Mouse (Mus musculus) gastrocnemius, adult 8-10 months (tissue): Measurements from ENCODE around the gene Vmn1r1. TPM values are rescaled to one million over a fixed set of nuclear protein-coding genes. Genes with fewer than 3 reads are reported as not detected.
A peak's percentile ranks its signal among the peaks of the same experiment; 100 is the strongest.
"Not testable (repeated sequence)": the region's sequence is repeated elsewhere in the genome, so short reads cannot be mapped to it uniquely, and the experiment has no call there.

Source experiments
- DNase-seq, 2 experiments: peaks; one replicate each; pipeline ENCODE4 v3.0.0; 2022; ENCODE audit warnings: low spot score in 2 of 2
- total RNA-seq, 4 experiments: library from RNA; stranded (reverse); gene quantifications; 2 replicates each; pipeline ENCODE4 v1.2.4; 2022

Vmn1r1 gene
- not detected for total RNA-seq

- no peak for DNase-seq
Observed at GRCm38 (mm10) chr1:182164386-182164785, at the start of gene Vmn1r1. Gene Vmn1r1 (minus strand): TSS chr1:182164486.

- DNase-seq = no peak
Observed at GRCm38 (mm10) chr1:182210322-182210721, 46.0 kb upstream of the Vmn1r1 start.

DNA sequence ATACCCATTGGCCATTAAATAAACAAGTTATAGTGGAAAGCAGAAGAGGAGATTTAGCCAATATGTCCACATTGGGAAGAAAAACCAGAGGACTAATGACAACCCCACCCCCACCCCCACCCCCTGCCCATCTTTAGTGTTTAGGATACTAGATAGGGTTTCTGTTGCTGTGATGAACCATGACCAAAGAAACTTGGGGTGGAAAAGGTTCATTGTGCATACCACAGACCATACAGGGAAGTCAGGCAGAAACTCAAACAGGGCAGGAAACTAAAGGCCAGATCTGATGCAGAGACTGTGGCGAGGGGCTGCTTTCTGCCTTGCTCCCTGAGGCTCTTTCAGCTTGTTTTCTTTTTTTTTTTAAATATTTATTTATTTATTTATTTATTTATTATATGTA is 28.3 kb upstream of the Vmn1r1 start:
- no peak for DNase-seq

DNA sequence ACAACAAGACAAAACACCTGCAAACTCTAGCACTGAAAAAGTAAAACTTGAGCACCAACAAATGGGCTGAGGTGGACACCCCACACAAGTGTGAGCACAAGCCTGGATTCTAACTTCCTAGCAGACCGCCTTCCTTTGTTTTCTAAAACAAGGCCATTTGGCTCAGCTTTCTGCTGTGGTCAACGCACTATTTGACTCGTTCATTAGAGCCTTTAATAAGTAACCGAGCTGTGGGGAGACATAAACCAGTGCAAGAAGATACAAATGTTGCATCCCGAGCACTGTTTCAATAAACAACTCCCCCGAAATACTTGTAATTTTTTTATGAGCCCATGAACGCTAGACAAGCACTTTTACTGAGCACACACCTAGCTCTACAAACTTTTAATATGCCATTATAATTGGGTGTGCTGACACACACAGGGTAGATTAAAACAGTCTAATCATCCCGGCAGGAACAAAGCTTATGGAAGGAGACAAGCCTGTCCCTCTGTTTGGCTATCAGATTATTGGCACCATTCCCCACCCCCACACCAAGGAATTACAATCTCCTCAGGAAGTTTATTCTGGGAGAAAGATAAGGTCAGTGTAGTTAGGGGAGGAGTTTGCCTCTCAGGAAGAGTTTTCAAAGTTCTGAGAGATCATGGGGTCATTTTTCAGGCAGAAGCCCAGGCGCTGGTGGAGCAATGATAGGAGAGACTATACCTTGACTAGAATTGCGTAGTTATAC is 27.7 kb upstream of the Vmn1r1 start:
- DNase-seq = no peak

DNA sequence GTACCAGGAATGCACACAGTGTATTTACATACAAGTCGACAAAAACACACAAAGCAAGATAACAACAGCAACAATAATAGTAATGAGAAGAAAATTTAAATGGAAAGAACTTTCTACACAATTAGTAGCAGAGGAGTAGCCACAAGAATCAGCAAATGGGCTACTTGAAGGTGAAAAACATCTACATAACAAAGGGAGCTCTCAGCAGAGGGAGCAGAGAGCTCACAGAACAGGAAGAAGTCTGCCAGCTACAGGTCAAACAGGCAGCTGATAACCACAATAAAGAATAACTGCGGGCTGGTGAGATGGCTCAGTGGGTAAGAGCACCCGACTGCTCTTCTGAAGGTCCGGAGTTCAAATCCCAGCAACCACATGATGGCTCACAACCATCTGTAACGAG is 26.9 kb upstream of the Vmn1r1 start:
- no peak for DNase-seq

DNA sequence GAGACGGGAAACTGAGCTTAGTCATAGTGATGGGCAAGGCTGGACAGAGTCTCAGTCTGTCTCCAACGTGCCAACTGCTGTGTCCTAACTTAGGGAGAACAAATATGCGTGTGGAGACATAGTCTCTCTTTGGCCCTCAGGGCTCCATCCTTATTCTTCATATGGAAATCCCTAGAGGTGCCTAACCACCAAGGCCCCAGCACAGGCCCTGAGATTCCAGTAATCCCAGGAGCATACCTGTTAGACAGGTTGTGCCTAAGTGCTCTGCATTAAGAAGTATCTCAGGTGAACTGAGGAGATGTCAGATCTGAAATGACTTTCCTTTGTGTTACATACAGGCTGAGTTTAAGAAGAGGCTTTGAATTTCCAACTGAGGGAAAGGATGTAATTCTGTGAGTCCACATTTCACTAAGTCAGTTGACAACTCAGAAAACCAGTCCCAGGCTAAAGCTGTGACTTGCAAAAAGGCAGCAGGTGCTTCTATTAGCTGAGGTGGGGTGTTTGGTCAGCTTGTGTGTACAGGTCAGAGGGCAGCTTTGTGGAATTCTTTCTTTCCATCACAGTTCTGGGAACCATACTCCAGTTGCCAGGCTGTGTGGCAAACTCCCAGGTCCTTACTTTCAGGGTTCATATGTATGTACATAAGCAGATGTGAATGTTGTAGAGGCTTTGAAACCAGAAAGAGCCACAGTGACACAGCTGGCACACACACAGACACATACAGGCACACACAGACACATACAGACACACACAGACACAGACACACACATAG is 25.6 kb upstream of the Vmn1r1 start:
- no peak for DNase-seq

GRCm38 (mm10) chr1:182182449-182182848 is 18.2 kb upstream of the Vmn1r1 start:
- not testable (repeated sequence) for DNase-seq

DNA sequence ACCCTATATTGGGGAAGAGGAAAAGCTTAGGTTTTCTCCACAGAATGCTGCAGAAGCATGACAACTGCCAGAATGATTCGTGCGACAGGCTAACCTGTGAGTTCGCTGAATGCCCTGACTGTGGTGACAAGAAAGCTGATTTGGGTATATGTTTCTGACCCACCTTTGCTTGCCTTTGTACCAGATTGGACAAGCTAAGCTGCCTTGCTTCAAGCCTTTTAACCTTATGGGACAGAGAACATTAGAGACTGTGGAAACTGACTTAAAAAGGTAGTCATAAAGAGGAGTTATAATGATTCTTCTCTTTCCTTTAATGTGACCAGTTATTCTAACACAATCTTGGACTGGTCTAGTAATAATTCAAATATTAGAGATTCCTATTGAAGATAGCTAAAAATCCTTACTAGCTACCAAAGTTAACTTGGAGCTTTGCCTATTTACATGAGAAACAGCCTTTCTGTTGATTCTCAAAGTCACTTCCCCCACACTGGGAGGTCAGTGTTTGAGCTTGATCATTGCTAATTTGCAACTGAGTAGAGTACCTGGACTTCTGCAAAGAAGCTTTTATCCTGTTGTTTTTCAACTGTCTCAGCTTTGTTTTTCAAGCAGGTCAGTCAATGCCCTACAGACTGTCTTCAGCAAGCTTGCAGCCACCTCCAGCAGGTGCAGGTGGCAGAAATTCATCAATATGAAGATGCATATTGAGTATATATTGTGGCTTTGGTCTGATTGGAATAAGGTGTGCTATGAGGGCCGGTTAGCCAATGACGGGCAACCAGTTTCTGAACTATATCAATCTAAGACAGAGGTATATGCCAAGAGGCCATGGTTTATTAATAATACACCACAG is 17.4 kb upstream of the Vmn1r1 start:
- DNase-seq = no peak

- not testable (repeated sequence) for DNase-seq
Observed at GRCm38 (mm10) chr1:182176985-182177384, 12.7 kb upstream of the Vmn1r1 start.

GRCm38 (mm10) chr1:182170206-182170605 is 5.9 kb upstream of the Vmn1r1 start:
- not testable (repeated sequence) for DNase-seq

GRCm38 (mm10) chr1:182162951-182163350 is 1.3 kb downstream of the Vmn1r1 start:
- DNase-seq = no peak

DNA sequence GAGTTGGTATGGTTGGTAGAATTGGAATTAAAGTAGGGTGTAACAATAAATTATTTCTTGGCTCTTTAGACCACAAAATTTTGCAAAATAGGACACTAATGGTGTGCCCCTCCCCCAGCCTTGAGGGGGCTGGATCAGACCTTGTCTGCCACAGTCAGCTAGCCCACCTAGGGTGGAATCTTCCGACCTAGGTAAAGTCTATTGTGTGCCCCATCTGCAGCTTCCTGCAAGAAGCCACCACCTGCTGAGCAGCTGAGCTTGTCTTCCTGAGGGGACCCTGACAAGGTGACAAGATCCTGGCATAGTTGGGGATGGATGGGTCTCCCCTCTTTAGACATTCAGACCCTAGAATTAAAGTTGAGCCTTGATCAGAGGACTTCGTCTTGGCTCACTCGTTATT is 4.7 kb downstream of the Vmn1r1 start:
- no peak for DNase-seq

GRCm38 (mm10) chr1:182157734-182158133 is 6.6 kb downstream of the Vmn1r1 start:
- DNase-seq = no peak

- DNase-seq = no peak
Observed at GRCm38 (mm10) chr1:182149966-182150365, 14.3 kb downstream of the Vmn1r1 start.

GRCm38 (mm10) chr1:182148864-182149514 is 15.3 kb downstream of the Vmn1r1 start:
- DNase-seq = no peak

DNA sequence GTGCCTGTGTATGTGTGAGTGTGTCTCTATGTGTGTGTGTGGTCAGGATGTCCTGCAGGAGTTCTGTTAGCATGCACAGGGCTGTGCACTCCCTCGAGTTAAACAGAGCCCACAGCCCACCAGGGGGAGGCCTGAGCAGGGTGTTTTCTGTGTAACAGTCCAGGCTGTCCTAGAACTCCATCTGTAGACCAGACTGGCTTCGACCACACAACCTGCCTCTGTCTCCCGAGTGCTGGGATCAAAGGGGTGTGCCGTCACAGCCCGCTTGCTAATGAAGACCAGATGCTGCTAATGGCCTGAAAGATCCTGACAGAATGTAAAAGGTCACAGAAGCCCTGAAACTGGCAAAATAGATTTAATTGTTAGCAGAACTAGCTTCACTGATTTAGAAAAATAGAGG is 18.7 kb downstream of the Vmn1r1 start:
- DNase-seq = no peak

- DNase-seq = no peak
Observed at GRCm38 (mm10) chr1:182143288-182143687, 21.0 kb downstream of the Vmn1r1 start.

DNA sequence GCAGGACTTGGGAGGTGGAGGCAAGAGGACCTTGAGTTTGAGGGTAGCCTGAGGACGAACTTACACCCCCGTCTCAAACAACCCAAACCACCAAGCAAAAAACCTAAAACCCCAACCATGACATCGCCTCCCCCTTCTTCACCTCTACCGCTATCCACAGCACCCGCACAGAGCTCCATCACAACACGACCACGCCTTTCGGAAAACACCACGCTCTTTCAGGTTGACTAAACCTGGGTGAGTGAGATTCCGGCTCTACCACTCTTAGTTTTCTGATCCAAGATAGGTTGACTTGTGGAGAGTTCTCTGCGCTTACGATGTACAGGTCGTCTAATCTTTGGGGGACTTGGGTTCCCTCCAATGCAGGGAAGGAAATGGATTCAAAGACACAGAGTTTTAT is 21.6 kb downstream of the Vmn1r1 start:
- DNase-seq = no peak

DNA sequence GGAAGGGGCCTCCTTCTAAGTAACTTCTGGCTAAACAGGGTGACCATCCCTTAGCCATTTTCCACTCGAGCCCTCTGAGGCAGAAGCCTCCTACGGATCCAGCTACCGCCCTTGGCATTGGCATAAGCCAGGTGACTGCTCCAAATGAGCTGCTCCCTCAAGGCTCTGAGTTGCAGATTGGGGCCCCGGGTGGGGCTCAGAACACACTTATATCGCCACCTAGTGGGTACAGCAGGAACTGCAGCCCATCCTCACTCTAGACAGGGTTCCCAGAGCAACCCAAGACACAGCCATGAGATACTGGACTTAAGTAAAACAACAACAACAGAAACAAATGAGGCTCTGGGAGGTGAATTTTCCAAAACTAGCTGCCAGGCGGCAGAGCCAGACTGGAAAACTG is 23.9 kb downstream of the Vmn1r1 start:
- DNase-seq = peak; percentile 57 to 59

DNA sequence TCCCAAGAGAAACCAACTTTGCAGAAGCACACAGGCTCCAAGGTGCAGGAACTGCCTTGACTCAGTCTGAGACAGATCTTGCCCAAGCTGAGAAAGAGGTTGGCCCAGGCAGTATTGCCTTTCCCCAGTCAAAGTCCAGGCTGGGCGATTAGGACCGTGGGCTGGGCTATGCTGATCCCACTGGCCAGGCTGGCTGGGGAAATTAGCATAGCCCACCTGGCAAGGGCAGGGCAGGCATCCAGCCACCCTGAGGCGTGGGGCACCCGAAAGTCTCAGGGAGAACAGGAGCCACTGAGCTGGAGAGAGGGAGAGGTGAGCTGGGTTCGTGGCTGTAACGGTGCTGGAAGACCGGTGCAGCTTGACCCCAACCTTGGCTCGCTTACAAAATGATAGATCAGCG is 24.3 kb downstream of the Vmn1r1 start:
- no peak for DNase-seq

GRCm38 (mm10) chr1:182138172-182138571 is 26.1 kb downstream of the Vmn1r1 start:
- DNase-seq = no peak
